Mouse (Mus musculus) embryonic fibroblast, embryonic 13.5 days (primary cell): ENCODE measurements around the gene Igsf11. TPM values are rescaled to one million over a fixed set of nuclear protein-coding genes. Genes with fewer than 3 reads are reported as not detected.

Experiments used
- H3K27ac ChIP-seq: 2 replicates; pipeline ENCODE4 v1.5.1; 2012; ENCODE audit warnings: low read length, control low read depth, inconsistent platforms; ENCODE audit not compliant: insufficient read depth
- H3K4me1 ChIP-seq: 2 replicates; pipeline ENCODE4 v1.6.1; 2011; ENCODE audit warnings: low read length; ENCODE audit not compliant: control insufficient read depth, insufficient read depth
- H3K4me3 ChIP-seq: 2 replicates; pipeline ENCODE4 v1.5.1; 2011; ENCODE audit warnings: mild to moderate bottlenecking, control low read depth, low read length; ENCODE audit not compliant: insufficient read depth
- CTCF ChIP-seq: IDR thresholded peaks from 2 replicates; pipeline ENCODE4 v1.5.1; 2011; ENCODE audit warnings: mild to moderate bottlenecking, control low read depth, low read length, moderate library complexity, borderline replicate concordance; ENCODE audit not compliant: insufficient read depth
- POLR2A ChIP-seq: IDR thresholded peaks from 2 replicates; pipeline ENCODE4 v1.6.1; 2011; ENCODE audit warnings: low read depth, mild to moderate bottlenecking, control low read depth, low read length, moderate library complexity
- polyA plus RNA-seq: library from polyadenylated mRNA; stranded (reverse); fragments of >200 nt; gene quantifications from 2 replicates; pipeline ENCODE4 v1.2.4, GENCODE M21; 2011; ENCODE audit warnings: low read depth; ENCODE audit not compliant: missing spikeins, insufficient read length

Igsf11 gene
- polyA plus RNA-seq, 1 experiment, result 0.79 TPM

DNA sequence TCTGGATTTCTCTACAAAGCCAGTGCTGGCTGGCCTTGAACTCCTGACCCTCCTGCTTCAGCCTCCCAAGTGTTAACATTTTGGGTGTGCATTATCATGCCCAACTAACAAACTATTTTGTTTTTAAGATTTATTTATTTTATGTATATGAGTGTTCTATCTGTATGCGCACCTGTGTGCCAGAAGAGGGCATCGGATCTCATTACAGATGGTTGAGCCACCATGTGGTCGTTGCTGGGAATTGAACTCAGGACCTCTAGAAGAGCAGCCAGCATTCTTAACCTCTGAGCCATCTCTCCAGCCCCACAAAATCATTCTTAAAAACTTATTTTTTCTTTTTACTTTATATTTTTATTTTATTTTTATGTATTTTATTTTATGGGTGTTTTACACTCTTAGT, 60.4 kb downstream of the Igsf11 start:
- Histone ChIP-seq H3K27ac (no peak overlapping the region), H3K4me1 (no peaks in the 10 kb centered on the region), H3K4me3 (no peak overlapping the region)
- TF ChIP-seq POLR2A (no peak), CTCF (no peak)

DNA sequence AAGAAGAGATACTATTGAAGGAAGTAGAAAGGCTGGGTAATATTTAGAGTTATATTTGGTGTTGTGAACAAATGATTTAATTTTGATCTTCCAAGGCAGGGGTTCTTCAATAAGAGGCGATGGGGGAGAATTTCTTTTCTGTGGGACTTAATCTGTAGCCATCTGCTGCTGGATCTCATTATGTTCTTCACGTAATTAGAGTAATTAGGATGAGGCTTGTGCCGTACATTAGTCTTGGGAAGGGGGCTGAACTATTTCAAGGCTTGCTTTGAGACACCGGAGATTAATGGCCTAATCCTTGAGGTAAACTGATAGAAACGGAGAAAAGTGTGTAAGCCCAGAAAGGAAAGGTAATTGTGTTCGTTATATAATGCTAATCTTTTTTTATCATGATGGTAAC, 61.4 kb downstream of the Igsf11 start:
- no peak overlapping the region for H3K27ac ChIP-seq
- TF ChIP-seq CTCF, result no peak
- no peak for TF ChIP-seq POLR2A
- no peak overlapping the region for H3K4me3 ChIP-seq
- H3K4me1 ChIP-seq, result no peaks in the 10 kb centered on the region

GRCm38 (mm10) chr16:38954501-38955288, 62.2 kb downstream of the Igsf11 start:
- Histone ChIP-seq H3K27ac (no peak overlapping the region), H3K4me1 (no peaks in the 10 kb centered on the region), H3K4me3 (no peak overlapping the region)
- TF ChIP-seq POLR2A (no peak), CTCF (no peak)

- Histone ChIP-seq H3K4me3 (no peak overlapping the region), H3K27ac (no peak overlapping the region), H3K4me1 (no peaks in the 10 kb centered on the region)
- TF ChIP-seq CTCF, result no peak
- no peak for TF ChIP-seq POLR2A
Observed at GRCm38 (mm10) chr16:38955296-38955695, 62.8 kb downstream of the Igsf11 start.

- TF ChIP-seq CTCF (no peak), POLR2A (no peak)
- Histone ChIP-seq H3K27ac (no peak overlapping the region), H3K4me3 (no peak overlapping the region), H3K4me1 (no peaks in the 10 kb centered on the region)
Observed at GRCm38 (mm10) chr16:38958801-38959200, 66.3 kb downstream of the Igsf11 start.

DNA sequence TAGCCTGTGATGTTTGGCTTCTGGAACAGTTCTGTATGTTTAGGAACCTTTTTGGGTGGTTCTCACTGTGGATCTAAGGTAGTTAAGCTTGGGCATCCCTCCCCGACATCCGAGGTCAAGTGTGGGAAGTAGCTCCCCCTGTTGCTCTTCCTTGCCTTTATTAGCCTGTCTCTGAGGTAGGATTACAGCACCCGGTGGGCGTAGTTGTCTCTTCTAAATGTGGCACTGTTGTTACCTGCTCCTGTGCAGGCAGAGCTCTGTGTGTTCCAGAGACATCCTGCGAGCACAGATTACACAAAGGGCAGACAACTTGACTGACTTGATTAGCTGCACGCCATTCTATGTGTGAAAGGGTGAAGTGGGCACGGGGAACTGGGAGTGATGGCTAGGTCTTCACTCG, 68.1 kb downstream of the Igsf11 start:
- Histone ChIP-seq H3K4me1 (no peaks in the 10 kb centered on the region), H3K27ac (no peak overlapping the region), H3K4me3 (no peak overlapping the region)
- TF ChIP-seq POLR2A (no peak), CTCF (no peak)

GRCm38 (mm10) chr16:38961865-38962264, 69.4 kb downstream of the Igsf11 start:
- no peak overlapping the region for H3K4me3 ChIP-seq
- H3K4me1 ChIP-seq, result no peaks in the 10 kb centered on the region
- TF ChIP-seq CTCF (no peak), POLR2A (no peak)
- H3K27ac ChIP-seq, result no peak overlapping the region

DNA sequence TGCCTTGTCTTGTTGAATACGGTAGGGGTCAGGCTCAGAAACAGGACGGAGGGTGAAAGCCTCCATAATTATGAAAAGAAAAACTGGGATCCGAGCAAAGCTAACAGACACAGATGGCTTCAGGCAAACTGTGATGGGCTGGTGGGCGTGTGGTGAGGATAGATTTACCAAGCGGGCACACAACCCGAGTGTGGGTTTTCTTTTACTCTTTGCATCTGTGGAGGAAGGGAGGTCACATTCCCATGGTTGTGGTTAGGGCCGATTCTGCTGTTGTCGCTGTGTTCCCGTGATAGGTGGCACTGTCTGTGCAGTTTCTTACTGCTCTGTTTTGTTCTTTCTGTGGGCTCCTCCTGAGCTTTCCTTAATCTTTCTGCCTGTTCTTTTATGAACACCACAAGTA, 70.2 kb downstream of the Igsf11 start:
- Histone ChIP-seq H3K4me3 (no peak overlapping the region), H3K27ac (no peak overlapping the region), H3K4me1 (no peaks in the 10 kb centered on the region)
- TF ChIP-seq CTCF, result no peak
- no peak for TF ChIP-seq POLR2A

- Histone ChIP-seq H3K27ac (no peak overlapping the region), H3K4me1 (peaks cover 2% of the 10 kb centered on the region; the same call in 1 of the 2 replicates), H3K4me3 (no peak overlapping the region)
- TF ChIP-seq CTCF, result no peak
- no peak for TF ChIP-seq POLR2A
Observed at GRCm38 (mm10) chr16:38967026-38967425, 74.6 kb downstream of the Igsf11 start.

GRCm38 (mm10) chr16:38976151-38976550, 83.7 kb downstream of the Igsf11 start:
- TF ChIP-seq POLR2A, result no peak
- no peak for TF ChIP-seq CTCF
- Histone ChIP-seq H3K27ac (no peak overlapping the region), H3K4me3 (no peak overlapping the region), H3K4me1 (peaks cover 2% of the 10 kb centered on the region; the same call in 1 of the 2 replicates)
